Mouse (Mus musculus): ENCODE measurements around the gene Rabgap1.
"Not testable (repeated sequence)": the region's sequence is repeated elsewhere in the genome, so short reads cannot be mapped to it uniquely, and the experiment has no call there.

Rabgap1 gene

GRCm38 (mm10) chr2:37442611-37443591 lies at the start of gene Rabgap1, which contains the start of the genes Zbtb26 and Zbtb6:
Rabgap1 (plus strand) TSS chr2:37443279.
Zbtb26 (minus strand) TSS chr2:37443135.
Zbtb6 (minus strand) TSS chr2:37443171.
- DNase-seq (ENCODE audit: low spot score), result peak; percentile 98

- no peak for DNase-seq (ENCODE audit: low spot score)
Measured at GRCm38 (mm10) chr2:37395539-37395938, 47.5 kb upstream of the Rabgap1 start.

- DNase-seq (ENCODE audit: low spot score), result no peak
Measured at GRCm38 (mm10) chr2:37421903-37422302, 21.2 kb upstream of the Rabgap1 start.

- DNase-seq (ENCODE audit: low spot score), result peak; percentile 98
Measured at GRCm38 (mm10) chr2:37422306-37423304, 20.5 kb upstream of the Rabgap1 start, which contains the start of gene Rc3h2. Rc3h2 (minus strand) TSS chr2:37422903.

GRCm38 (mm10) chr2:37423671-37424070 lies 19.4 kb upstream of the Rabgap1 start:
- DNase-seq (ENCODE audit: low spot score), result no peak

- peak; percentile 91 for DNase-seq (ENCODE audit: low spot score)
Measured at GRCm38 (mm10) chr2:37430593-37431464, 12.2 kb upstream of the Rabgap1 start.

- DNase-seq (ENCODE audit: low spot score), result peak; percentile 39
Measured at GRCm38 (mm10) chr2:37431609-37432008, 11.5 kb upstream of the Rabgap1 start.

- DNase-seq (ENCODE audit: low spot score), result peak; percentile 95
Measured at GRCm38 (mm10) chr2:37451667-37452375, 8.7 kb downstream of the Rabgap1 start.

- no peak for DNase-seq (ENCODE audit: low spot score)
Measured at GRCm38 (mm10) chr2:37452376-37452760, 9.3 kb downstream of the Rabgap1 start.

- no peak for DNase-seq (ENCODE audit: low spot score)
Measured at GRCm38 (mm10) chr2:37460707-37461106, 17.6 kb downstream of the Rabgap1 start.

- DNase-seq (ENCODE audit: low spot score), result no peak
Measured at GRCm38 (mm10) chr2:37466266-37466665, 23.2 kb downstream of the Rabgap1 start.

GRCm38 (mm10) chr2:37479559-37479958 lies 36.5 kb downstream of the Rabgap1 start:
- no peak for DNase-seq (ENCODE audit: low spot score)

GRCm38 (mm10) chr2:37480039-37480438 lies 37.0 kb downstream of the Rabgap1 start:
- DNase-seq (ENCODE audit: low spot score), result no peak

- no peak for DNase-seq (ENCODE audit: low spot score)
Measured at GRCm38 (mm10) chr2:37484165-37484564, 41.1 kb downstream of the Rabgap1 start.

- DNase-seq (ENCODE audit: low spot score), result no peak
Measured at GRCm38 (mm10) chr2:37485370-37485769, 42.3 kb downstream of the Rabgap1 start.

- no peak for DNase-seq (ENCODE audit: low spot score)
Measured at GRCm38 (mm10) chr2:37486408-37486807, 43.3 kb downstream of the Rabgap1 start.

- no peak for DNase-seq (ENCODE audit: low spot score)
Measured at GRCm38 (mm10) chr2:37488956-37489355, 45.9 kb downstream of the Rabgap1 start.

GRCm38 (mm10) chr2:37497321-37497720 lies 54.2 kb downstream of the Rabgap1 start:
- no peak for DNase-seq (ENCODE audit: low spot score)

GRCm38 (mm10) chr2:37505856-37506255 lies 62.8 kb downstream of the Rabgap1 start:
- DNase-seq (ENCODE audit: low spot score), result not testable (repeated sequence)

- no peak for DNase-seq (ENCODE audit: low spot score)
Measured at GRCm38 (mm10) chr2:37511134-37511901, 68.2 kb downstream of the Rabgap1 start.
